Mouse (Mus musculus): ENCODE results near the gene Mkrn2os.

The Mkrn2os gene

DNA sequence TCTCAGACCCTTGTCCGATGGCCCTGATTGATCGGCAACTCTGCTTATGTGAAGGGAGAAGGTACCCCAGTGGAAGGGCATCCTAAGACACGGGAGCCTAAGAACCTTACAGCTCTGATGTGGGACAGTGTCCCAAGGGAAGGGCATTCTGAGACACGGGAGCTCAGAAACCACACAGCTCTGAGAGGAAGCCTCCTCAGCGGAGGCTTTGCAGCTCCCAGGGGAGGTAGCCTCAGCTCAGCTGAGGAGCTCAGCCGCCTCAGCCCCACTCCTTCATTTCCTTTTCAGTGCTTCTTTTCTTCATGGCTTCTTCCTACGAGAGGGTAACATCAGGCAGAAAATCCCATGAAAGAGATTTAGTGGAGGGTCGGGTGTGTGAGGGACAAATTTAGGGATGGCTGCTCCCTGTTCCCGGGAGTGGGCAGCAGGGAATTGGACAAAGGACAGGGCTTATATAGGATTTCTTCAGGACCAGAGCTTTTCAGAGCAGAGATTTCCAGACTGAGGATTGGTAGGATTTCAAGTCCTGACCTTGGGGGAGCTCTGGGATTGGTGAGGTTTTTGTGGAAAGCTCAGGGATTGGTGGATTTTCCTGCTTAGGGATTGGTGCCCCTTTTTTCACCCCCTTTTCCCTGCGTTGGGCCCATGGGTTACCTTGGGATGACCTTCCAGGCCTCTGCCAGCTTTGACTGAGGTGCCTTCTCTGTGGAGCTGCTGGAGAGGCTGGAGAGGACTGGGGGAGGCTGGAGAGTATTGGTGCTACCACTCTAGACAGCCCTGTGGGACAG is 9.9 kb downstream of the Mkrn2os start:
- no peak for DNase-seq

DNA sequence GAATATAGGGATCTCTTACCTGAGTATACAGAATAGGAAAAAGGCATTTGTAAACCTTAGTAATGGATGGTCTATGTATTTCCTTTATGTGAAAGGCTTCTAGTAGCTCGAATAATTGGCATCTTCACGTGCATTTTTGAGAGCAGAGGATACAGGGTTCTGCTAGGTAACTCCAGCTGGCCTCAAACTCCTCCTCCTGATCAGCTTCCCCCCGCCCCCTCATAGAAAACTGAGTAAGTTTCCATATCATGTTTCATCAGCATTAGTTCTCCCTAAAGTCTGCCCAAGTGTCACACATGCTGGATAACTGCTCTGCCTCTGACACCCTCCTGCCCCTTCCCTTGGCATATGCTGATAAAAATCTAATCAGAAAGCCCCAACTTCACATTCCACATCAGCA is 11.6 kb downstream of the Mkrn2os start:
- DNase-seq, result no peak

DNA sequence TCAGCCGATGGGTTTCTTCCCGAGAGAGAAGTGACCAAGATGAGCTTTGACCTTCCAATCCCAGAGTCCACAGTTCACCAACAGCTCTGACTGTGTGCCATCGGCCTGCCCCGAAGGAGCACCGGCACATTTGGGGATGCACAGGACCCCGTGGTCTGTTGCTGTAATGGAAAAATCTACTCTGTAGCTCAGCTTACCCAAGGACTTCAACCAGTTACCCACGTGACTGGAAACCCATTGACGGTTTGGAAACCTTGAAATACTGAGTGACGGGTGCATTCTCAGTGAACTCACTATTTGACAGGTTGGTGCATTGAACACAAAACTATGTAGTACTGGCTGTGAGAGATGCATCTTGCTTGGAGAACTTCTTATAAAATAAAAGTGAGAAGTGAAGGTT is 14.4 kb downstream of the Mkrn2os start:
- DNase-seq, result no peak

DNA sequence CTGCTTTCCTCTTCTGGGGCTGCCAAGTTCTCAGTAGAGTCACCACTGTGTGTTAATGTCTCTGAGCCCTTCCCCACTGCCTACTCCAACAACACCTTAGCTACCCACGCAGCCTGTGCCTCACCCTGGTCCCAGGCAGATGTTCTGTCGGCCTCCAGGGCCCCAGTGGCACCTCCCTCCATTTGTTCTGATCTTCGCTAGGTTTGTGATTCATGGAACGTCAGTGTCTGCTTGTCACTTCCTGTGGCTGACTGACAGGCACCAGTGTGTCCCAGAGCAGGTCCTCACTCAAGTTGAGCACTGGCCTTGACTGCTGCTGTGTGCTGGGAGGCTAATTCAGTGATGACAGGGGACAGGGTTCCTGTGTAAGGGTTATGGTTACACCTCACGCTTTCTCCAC is 15.0 kb downstream of the Mkrn2os start:
- no peak for DNase-seq

DNA sequence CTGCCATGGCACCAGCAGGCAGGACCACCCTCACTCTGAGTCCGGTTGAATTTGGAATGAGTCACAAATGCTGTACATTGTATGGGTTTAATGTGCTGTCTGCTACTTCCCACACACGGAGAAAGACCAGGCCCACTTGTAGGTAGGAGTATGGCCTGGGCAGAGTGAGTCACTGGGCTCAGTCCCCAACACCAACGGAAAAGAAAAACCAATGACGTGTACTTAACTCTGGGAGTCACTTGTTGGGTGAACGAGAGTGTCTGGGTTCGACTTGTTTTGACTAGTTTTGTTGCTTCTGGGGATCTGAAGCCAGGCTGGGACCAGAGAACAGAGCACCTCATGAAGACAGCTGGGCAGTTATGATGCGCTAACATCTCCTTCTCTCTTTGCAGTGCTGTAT is 18.2 kb downstream of the Mkrn2os start:
- no peak for DNase-seq

DNA sequence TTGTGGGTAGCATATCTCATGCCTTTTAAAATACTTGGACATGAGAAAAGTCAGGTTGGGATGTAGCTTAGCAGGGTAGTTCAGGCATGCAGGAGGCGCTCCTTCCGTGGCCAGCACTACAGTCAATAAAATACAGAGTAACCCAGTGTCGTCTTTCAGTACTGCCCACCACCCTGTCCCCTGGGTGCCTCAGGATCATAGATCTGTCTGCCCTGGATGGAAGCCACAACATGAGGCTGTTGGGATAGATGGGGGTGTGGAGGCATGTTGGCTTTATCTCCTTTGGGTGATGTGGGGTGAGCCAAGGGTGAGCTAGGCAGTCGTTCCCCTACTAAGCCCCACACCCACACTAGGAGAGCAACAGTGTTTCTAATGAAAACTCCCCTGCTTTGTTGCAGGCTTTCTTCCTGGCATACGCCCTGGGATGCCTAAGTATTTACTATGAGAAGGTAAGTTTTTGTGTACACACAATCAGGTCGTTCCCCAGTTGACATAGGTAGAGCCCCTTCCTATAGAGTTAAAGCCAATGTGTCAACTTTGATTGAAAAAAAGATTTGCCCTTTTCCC is 26.8 kb downstream of the Mkrn2os start:
- no peak for DNase-seq

DNA sequence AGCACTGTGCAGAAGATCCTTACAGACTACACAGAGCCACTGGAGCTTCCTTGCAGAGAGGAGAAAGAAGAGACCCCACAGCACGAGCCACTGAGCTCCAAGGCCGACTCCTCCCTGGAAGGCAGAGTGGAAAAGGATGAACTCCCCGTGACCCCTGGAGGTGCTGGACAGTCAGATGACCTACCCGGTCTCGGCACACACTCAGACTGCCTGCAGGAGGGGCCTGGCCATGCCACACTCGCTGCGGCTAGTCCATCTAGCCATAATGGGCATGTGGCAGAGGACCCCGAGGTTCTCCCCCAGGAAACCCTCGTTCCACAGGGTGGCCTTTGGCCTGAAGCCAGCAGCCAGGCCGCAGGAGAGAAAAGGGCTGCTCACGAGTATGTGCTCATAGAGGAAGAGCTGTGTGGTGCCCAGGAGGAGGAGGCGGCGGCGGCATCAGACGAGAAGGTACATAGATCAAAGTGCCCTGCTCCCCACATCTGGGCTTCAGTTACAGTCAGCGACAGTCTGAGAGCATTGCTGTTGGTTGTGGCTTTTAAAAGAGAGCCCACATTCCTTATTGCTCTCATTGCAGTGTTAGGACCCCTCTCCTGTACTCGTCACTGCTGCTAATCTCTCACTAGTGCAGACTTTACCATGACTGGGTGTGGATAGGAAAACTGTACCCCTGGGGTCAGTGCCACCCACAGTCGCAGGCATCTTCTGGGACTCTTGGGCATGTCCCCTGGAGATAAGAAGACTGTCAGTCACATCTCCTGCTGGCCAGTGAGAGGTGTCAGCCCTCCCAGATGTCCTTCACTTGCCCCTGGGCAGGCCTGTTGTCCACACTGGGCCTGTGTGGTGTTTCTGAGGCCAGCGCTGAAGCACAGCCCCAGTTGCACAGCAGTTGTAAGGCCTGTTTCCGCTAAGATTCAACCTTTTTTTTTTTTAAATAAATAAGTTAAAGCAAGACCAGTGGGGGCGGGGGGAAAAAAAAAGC is 32.4 kb downstream of the Mkrn2os start:
- DNase-seq, result no peak

DNA sequence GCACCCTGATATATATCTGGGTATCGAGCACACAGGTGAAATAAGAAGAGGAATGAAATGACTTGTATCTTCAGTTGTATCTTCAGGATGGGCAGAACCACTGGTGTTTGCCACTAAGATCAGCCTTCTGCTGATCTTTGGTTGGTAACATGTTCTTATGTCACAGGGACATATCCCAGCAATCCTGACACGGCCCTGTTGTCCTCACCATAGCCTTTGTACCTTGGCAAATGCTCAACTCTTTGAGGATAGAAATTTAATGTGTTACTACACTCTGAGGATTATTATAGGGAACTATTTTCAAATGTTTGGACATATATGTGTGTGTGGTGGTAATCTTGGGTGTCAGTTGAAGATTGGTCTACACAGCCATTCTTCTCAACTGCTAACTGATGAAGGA is 34.2 kb downstream of the Mkrn2os start:
- DNase-seq, result no peak

DNA sequence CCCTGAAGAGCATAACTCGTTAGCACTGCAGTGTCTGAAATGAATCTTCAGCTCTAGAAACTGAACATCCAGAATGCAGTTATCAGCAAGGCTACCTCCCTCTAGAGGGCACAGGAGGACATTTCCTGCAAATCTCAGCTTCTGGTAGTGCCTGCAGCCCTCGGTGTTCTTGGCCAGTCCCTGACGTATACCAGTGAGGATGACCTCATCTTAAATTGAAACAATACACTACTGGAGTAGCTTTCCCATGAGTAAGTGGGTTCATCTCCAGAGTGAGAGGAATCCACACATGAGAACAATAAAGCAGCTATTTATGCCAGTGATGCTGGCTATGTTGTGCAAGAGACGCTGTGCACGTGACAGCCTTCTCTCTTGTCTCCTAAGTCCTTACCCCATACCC is 36.9 kb downstream of the Mkrn2os start:
- DNase-seq, result no peak

DNA sequence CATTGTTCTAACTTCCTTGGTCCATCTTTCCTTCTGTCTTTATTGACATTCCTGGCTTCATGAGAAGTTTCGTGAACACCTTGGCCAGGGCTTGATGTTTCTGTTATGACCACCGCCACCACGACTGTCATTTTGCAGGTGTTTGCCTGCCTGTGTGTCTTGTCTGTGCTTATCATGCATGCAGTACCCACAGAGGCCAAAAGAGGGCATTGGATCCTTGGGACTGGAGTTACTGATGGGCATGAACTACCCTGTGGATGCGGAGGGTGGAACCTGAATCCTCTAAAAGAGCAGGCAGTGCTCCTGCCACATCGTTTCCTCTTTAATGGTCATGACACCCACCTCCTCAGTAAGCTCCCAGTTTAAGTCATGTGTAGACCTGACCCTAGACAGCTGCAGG is 46.1 kb downstream of the Mkrn2os start:
- peak; percentile 60 for DNase-seq

DNA sequence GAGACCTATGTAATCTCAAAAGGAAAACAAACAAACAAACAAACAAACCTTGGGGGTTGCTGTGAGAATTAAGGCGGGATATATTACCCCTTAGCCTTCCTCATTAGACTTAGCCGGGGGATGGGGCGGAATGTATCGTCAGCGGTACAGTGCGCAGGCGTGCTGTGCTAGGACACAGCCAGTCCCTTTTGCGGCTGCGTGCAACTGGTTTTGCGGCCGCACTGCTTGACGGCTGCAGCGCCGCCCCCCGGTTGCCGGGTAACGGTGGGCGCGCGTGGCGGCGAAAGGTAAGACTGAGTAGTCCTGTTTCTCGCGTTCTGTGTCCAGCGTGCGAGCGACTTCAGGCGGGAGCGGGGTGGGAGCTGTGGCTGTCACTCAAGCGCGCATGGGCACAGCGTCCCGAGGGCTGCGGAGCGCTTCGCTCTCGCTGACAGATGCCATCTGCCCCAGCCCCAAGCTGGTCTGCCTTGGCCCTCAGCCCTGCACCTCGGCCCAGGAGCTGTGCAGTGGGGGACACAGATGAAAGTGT is 47.9 kb downstream of the Mkrn2os start, which contains the start of gene Tsen2:
TSS of gene Tsen2 (plus strand) at position 223 of the 529 bp plus-strand sequence.
- DNase-seq, result peak; percentile 96

DNA sequence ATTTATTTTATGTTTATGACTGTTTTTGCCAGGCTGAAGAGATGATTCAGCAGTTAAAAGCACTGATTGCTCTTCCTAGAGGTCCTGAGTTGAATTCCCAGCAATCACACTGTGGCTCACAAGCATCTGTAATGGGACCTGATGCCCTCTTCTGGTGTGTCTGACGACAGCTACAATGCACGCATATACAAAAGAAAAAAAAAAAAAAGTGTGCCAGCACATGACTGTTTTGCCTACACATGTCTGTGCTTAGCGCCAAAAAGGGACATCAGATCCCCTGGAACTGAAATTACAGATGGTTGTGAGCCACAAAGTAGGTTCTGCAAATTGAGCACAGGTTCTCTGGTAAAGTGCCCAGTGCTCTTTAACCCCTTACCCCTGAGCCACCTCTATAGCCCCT is 50.0 kb downstream of the Mkrn2os start:
- no peak for DNase-seq

DNA sequence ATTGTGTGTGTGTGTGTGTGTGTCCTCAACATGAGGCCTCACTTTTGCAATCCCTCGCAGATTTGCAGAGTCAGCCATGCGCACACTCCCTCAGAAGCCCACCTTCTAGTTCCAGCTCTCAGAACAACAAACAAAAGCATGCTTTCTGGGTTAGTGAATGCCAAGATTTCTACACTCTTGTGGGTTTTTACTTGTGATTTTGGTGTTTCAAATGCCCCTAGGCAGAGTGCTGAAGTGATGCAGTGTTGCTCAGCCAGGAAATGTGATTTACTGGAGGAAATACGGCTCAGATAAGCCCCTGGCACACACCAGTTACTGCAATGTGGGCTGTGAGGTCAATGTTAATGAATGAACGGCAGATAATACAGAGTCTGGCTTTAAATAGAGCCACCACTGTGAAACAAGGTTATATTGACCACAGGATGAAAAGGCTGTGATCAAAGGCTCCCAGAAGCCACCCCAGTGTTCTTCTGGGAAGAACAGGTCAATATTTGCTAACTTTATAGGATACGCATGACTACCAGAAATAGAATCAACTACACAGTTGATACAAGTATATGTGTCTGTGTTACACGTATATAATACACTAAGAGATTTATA is 50.6 kb downstream of the Mkrn2os start:
- DNase-seq, result no peak

DNA sequence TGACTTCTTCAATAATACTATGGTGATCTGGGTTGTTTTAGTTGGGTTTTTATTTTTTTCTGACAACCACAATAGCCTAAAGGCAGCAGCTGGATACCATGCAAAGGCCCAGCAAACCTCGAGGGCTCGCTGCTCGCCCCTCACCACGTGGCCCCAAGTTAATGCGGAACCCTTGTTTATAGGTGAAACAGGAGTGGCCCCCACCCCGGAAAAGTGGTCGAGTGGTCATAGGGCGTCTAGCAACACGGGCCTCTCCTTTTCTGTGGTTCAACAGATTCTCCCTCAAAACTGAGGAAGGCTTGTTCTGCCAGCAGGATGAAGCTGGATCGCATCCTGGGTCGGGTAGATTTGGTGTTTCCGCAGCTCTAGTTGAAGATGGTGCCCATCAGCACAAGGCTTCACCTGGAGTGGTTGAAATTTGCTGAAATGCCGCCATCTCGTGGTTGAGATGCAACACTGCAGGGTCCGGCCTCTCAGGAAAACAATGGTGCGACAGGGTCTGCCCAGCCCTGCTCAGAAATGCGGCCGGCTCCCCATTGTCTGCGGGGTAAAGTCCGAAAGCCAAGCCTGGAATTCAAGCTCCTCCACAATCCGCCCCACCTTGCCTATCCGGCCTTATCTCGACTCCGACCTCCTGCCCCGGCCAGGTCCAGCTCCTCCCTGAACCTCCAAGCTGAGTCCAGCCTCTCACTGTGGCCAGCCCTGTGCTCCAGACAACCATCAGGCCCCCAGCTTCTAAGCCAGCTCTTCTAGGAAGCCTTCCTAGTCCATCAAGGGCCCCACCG is 53.5 kb downstream of the Mkrn2os start:
- DNase-seq, result peak; percentile 78

DNA sequence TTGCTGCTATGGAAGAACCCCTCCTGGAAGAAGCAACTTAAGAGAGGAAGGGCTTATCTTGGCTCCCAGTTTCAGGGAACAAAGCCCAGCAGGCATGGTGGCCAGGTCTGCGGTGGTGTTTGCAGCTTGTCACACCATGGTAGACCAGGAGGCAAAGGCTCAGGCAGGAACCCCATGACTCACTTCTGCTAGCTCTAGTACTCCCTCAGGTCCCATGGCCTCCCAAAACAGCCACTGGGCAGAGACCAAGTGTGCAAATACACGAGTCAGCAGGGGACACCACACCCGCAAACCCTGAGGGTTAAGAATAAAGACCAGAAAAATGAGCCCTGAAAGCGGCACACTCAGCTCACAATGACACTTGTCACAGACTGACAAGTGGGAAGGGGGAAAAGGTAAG is 56.2 kb downstream of the Mkrn2os start:
- DNase-seq, result no peak

DNA sequence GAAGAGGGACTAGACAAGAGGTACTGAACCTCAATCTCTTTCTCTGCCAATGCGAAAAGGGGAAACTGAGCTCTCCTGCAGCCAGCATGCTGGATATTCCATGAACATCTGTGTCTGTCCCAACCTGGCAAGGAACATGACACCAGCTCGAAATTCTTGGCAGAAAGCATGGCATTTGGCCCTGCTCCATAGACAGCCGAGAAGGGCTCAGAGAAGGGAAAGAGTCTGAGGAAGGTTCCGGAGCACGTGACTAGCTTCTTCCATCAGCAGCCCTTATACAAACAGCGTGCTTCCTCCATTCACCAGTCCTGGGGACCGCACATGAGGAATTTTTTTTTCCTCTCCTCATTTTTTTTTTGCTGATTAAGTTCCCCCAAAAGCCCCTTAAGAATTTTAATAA is 57.8 kb downstream of the Mkrn2os start:
- DNase-seq, result peak; percentile 40
